Mouse (Mus musculus) right cerebral cortex, adult 2 months (tissue): ENCODE data around the gene Taok3.
"Not testable (repeated sequence)": the region's sequence is repeated elsewhere in the genome, so short reads cannot be mapped to it uniquely, and the experiment has no call there.

Experiments used
- DNase-seq, 2 experiments: peaks; one replicate each; pipeline ENCODE4 v3.0.0; 2021 to 2022; ENCODE audit warnings: low spot score in 2 of 2

Taok3 gene

DNA sequence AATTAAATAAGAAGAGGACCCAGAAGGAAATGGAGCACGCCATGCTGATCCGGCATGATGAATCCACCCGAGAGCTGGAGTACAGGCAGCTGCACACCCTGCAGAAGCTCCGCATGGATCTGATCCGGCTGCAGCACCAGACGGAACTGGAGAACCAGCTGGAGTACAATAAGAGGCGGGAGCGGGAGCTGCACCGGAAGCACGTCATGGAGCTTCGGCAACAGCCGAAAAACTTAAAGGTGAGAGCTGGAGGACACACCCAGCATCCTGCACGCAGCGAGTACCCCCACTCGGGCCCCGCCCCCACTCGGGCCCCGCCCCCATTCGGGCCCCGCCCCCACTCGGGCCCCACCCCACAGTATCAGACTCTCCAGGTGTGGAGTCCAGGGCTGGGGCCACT, 143.6 kb downstream of the Taok3 start:
- DNase-seq, result no peak

DNA sequence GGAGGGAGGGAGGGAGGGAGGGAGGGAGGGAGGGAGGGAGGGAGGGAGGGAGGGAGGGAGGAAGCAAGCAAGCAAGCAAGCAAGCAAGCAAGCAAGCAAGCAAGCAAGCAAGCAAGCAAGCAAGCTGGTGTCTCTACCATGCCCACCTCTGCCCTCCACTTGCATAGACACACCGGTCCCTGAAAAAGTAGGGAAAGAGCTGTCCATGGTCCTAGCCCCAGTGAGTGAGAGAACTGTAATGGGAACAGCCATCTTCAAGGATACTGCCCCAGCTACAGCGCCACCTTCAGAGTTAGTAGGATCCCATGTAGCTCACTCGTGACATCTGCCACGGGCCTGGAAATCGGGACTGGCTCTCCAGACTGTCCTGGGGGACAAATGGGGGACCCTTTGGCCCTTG, 144.8 kb downstream of the Taok3 start:
- no peak for DNase-seq

DNA sequence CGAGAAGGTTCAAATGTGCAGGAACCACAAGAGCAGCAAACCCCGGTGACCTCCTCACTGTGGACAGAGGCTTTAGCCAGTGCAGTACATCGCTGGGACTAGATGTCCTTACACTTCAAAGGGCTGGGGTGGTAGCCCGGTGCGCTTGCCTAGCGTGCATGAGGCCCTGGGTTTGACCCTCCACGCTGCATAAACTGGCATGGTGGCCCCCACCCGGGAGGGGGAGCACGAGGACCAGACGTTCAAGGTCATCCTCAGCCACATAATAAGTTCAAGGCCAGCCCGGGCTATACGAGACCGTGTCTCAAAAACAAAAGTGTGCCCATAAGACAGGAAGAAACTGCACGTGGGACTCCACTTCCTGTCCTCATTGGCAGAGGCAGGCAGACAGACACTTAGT, 148.0 kb downstream of the Taok3 start:
- no peak for DNase-seq

DNA sequence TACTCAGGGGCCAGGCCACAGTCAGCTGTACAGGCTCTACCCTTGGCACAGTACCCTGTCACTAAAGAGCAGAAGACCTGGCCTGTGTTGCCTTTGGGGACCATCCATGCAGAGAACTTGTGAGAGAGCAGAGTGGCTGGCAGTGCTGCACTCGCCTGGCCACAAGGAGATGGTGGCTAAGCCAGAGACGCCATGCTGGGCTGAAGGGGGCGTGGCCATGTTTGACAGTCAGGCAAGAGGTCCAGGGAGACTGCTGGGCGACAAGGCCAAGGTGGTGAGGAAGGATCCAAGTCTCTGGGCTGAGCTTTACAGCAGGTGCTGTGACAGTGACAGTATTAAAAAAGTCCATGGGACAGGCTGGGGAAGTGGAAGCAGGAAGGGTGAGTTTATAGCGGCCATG, 148.8 kb downstream of the Taok3 start:
- no peak for DNase-seq

DNA sequence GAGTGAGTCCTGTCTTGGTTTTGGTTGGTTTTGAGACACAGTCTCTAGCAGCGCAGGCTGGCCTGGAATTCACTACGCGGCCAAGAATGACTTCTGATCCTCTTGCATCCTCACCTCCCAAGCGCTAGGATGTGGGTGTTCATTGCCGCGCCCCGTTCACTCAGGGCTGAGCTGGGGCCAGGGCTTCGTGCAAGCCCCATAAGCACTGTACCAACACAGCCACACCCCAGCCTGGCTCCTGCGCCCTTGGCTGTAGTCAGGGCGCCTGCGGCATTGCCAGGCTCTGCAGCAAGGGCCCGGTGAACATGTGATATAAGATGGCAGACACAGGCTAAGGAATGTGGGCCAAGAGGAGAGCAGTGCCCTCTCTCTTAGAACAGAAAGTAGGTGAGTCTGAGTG, 149.5 kb downstream of the Taok3 start:
- DNase-seq, result no peak

DNA sequence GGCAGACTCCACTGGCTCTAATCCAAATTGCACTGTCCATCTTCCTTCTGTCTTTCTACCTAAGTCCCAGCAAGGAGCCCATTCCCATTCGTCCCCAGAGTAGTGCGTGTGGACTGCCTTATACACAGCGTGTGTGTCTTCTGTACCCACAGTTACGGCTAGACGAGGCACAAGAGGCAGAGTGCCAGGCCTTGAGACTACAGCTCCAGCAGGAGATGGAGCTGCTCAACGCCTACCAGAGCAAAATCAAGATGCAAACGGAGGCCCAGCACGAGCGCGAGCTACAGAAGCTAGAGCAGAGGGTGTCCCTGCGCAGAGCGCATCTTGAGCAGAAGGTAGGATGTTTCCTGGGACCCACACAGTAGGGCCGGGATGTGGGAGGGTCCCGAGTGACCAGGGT, 152.0 kb downstream of the Taok3 start:
- DNase-seq, result peak; percentile 70 to 83

DNA sequence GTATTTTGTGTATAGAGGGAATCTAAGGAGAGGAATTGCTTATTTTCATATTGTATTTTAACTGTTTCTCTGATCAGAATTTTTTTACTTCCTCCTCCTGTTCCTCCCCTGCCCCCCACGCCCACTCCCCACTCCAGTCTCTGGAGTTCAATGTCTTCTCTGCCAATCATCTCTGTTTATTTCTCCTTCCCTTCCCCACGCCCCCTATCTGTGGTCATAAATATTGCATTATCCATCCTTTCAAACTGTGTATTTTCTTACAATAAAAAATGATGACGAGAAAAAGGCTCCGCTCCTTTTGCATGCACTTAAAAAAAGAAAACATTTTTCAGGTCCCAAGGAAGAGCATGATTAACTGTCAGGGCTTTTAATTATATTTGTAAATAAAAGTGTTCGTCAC, 154.9 kb downstream of the Taok3 start:
- no peak for DNase-seq

DNA sequence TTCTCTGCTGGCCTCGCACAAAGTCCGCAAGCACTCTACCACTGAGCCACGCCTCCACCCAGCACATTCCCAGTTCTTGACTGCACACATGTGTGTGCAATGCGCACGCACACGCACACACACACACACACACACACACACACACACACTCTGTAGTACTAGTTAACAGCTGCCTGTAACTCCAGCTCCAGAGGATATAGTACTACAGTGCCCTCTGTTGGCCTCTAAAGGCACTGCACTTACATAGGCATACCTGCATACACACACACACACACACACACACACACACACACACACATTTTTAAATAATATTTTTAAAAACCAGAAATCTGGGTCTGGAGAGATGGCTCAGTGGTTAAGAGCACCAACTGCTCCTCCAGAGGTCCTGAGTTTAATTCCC, 157.9 kb downstream of the Taok3 start:
- DNase-seq, result no peak

DNA sequence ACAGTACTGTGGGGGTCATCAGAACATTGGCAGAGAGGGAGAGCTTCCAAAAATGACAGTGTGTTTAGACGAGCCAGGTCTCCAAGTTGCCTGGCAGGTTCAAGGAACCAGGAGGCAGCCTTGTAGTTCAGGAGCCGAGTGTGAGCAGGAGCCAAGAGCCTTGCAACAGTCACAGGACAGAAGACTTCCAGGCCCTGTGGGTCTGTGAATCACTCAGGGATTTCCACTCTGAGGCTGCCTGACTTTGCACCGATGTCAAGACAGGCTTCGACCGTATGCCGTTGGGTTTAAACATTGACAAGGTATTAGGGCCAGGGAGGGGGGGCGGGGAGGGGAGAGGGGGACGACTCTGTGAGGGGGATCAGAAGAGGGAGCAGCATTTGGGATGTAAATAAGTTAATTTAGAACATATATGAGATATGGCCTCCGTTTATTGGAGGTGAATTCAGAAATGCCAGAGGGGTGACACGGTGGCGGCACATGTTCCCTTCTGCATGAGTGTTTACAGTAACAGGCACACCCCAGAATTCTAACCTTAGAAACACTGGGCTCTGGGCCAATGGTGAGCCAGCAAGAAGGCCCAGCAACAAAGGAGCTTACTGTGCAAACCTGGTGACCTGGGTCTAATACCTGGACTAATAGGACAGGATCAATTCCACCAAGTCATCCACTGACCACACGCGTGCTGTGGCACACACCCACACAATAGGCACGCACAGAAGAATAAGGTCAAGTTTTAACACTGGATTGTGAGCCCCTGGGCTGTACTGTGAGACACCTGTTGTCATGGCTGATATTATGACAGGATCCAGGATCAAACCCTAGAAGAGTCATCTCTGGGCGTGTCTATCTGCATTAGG, 159.1 kb downstream of the Taok3 start:
- no peak for DNase-seq

DNA sequence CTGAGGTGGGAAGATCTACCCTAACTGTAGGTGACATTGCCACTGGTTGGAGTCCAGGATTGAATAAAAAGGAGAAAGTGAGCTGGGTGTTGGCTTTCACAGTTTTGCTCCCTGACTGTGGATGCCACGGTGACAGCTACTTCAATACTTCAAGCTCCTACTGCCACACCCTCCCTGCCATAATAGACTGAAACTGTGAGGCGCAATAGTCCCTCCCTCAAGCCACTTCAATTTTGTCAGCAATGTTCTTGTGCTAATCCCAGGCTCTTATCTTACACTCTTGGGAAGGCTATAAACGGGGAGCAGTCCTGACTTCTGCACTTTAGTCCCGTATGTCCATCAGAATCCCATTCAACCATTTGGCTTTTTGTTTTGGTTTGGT, 159.7 kb downstream of the Taok3 start:
- no peak for DNase-seq

DNA sequence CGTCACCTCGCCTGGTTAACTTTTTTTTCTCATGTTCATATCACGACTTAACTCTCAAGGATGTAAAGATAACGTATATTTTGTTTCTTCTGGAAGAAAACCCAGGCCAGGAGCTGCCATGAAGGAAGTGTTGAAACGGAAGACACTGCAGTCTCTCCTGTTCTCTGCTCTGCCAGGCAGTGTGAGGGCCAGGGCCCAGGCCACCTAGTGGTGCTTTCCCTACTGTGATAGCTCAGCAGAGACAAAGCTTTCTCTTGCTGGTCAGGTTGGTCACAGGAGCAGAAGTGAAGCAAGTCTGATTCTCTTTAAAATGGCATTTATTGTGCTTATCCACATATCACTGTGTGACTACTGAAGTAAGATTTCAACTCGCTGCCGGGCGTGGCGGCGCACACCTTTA, 161.6 kb downstream of the Taok3 start:
- DNase-seq, result no peak

DNA sequence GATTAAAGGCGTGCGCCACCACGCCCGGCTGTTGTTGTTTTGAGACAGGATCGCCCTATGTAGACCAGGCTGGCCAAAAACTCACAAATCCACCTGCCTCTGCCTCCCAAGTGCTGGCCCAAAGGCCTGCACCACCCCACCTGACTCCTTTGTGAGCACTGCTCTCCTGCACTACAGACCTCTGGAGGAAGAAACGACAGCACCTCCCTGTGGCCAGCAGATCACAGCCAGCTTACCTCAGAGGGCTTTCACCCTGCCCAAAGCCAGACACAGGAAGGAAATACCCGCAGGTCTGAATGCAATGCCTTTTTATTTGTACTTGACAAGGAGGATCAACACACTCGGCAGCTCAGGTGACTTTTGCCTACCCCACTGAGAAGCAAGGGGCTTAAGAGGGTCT, 162.4 kb downstream of the Taok3 start:
- no peak for DNase-seq

DNA sequence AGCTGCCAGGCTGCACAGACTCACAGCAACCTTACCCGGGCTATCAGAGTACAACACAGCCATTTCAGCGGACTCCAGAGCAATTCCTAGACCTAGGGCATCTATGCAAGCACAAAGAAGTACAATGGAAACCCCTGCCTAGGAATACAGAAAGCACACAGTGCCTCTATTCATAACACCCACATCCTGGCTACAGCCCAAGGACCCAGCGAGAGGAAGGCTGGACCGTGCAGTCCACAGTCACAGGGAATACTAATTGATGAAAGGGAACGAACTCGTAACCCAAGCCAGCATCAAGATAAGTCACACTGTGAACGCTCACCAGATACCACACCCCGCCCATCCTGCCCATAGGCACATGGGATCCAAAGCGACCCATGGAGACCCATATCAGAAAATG, 164.1 kb downstream of the Taok3 start:
- DNase-seq, result peak in 1 of 2 experiments; percentile 49

DNA sequence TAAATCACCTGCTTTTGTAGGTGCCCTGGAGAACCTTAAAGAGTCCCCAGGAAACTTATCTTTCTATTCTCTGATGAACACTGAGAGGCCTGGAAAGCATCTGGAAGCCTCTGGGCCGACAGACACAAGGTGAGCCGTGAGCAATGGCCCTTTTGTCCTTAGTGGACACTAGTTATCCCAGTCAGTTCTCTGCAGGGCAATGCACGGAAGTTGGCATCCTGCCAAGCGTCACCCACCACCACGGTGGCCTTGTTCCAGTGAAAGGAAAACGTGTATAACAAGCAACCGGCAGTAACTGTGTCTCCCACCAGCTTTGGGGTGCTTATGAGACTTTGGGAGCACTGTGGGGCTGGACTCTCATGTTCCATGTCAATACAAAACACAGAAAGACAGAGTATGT, 164.8 kb downstream of the Taok3 start:
- no peak for DNase-seq

DNA sequence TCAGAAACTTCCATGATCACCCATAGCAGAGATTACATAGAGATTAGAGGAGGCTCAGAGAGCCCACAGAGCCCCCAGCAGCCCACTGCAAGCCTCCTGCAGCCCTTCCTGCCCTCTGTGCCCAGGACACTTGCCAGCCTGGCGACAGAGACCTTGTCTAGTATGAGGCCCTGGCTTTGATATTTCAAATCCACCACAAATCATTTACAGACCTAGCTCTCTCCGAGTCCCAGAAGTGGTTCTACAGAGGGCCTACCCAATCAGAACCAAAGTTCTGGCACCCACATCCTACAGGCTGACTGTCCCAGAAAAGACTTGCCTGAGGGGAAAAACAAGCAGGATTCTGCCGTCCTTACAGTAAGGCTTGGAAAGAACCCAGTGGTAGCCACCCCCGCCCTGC, 165.3 kb downstream of the Taok3 start:
- no peak for DNase-seq

DNA sequence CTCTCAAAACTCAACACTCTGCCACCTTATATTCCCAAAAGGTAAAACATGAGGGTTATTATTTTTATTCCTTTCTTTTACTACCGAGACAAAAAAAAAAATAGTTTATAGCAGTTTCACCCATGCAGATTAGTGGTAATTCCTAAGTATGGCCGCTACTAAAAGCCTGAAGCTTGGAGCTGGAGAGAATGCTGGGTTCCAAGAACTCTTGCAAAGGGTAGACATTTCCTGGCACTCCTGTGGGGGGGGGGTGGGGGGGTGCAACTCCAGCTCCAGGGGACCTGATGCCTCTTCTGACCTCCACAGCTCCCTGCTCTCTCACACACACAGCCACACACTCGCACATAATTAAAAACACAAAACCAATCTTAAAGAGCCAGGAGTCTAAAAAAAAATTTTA, 166.4 kb downstream of the Taok3 start:
- DNase-seq, result no peak

DNA sequence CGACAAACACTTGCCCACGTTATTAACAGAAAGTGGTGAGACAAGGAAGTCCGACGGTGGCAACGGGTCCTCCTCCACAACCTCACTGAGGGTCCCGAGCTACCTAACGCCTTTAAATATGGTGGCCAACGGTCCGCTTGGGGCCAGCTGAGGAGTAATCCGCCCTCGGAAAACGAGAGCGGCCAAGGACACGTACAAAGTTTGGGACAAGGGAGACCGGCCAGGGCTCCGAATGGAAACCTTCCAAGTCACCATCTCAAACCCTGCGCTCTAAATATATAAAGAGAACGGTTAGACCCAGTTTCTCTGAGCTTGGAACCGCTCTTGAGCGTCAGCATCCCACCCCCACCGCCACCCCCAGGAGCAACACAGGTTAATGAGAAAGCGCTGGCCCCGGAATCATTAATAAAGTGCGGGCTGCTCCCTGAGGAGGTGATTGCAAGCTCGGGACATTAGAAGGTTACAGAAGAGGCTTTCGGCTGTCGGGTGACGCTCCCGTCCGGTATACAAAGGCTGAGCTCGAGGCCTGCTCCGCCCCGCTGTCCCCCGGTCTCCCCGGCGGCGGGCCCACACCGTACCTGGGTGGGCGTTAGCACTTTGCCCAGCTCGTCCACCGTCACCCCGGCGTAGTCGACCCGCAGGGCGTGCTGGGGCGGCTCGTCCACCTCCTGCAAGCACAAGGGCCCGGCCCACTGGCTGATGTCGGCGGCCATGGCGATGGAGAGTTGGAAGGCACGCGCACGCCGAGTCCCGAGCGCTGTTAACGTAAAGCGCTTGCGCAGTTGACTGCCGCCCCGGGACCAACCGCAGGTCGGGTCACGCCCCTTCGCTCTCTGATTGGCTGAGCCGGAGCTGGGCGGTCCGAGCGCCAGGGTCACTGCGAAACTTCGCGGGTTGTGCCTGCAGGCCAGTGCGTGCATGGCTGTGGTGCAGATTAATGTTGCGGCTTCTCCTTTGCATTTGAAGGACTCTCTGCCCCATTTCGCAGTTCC, 167.2 kb downstream of the Taok3 start, which contains the start of gene Pebp1:
Gene Pebp1 (minus strand): TSS at position 795 of the 992 bp plus-strand sequence.
- DNase-seq, result peak; percentile 94 to 95

DNA sequence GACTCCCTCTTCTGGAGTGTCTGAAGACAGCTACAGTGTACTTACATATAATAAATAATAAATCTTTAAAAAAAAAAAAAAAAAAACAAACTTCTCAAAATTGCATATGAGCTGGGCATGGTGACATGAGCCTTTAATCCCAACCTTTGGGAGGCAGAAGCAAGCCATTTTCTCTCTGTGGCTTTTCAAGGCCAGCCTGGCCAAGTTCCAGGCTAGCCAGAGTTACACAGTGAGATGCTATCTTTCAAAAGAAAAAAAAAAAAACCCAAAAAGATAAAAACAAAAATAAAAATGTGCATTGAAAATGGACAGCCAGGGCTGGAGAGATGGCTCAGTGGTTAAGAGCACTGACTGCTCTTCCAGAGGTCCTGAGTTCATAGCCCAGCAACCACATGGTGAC, 169.7 kb downstream of the Taok3 start:
- DNase-seq, result no peak

DNA sequence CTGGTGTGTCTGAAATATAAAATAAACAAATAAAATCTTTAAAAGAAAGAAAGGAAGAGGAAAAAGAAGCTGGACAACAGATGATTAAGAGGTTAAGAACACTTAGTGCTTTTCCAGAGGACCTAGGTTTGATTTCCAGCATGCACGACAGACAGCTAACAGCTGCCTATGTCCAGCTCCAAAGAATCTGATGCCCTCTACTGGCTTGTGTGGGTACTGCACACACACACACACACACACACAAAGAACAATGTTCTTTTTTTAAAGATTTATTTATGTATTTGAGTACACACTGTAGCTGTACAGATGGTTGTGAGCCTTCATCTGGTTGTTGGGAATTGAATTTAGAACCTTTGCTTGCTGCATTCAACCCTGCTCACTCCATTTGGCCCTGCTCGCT, 170.2 kb downstream of the Taok3 start:
- no peak for DNase-seq

DNA sequence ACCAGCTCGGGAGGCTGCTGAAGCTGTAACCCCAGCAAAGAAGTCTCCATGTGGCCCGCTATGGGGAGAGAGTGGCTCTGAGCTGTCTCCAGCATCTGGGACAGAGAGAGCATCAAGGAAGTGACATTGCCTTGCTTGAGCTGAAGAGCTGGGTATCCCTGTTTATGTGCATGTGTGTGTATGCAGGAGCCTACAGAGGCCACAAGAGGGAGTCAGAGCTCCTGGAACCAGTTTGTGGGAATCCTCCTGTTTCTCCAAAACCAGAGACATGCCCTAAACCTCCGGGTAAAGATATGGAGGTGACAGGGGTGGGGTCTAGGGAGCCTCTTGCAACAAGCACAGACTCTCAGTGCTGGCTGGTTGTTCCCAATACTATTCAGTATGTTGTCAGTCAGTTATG, 171.4 kb downstream of the Taok3 start:
- no peak for DNase-seq

DNA sequence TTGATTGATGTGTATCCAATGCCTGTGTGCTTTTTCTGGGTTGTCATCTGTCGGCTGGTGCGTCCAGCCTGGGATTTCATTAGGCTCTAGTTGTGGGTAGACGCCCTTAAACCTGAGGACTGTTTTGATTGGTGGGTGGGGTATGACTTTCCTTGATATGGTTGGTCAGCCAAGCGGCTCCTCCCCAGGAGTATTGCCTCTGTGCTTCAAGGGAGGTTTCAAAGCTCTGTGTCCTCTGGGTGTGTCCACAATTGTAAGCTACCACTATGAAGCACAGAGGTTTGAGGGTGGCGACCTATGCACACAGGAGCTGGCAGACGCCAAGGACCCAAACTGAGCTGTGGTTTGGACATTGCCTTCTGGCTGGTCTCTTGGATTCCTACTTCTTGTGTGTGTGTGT, 172.6 kb downstream of the Taok3 start:
- DNase-seq, result no peak

DNA sequence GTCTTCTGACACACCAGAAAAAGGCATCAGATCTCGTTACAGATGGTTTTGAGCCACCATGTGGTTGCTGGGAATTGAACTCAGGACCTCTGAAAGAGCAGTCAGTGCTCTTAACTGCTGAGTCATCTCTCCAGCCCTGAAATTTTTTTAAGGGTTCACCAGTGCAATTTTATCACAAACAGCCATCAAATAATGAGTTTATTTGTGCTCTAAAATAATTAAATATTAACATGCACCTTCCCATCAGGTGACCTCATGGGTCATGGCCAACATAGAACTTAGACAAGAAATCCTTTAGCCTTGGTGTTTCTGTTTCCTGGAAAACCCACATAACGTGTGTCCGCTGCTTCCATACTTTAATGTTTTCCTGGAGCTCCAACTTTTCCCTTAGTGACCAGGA, 173.8 kb downstream of the Taok3 start:
- not testable (repeated sequence) for DNase-seq

DNA sequence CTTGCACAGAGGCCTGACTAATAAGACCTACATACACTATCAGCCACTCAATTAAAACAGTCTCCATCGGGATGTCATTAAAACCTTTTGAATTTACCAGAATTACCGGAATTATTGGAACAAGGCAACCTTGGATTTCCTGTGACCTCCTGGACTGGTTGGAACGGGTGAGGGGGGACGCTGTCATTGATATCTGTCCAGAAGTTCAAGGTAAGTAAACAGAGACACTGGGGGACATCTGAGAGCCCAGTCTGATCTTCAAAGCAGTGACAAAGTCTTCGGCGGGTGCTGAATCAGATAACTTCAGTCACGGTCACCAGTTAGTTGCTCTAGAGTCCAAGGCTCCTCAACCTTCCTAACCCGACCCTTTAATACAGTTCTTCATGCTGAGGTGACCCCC, 175.1 kb downstream of the Taok3 start:
- no peak for DNase-seq
